ENCODE assay signal across 15 mouse cellular contexts in the genomic region with DNA sequence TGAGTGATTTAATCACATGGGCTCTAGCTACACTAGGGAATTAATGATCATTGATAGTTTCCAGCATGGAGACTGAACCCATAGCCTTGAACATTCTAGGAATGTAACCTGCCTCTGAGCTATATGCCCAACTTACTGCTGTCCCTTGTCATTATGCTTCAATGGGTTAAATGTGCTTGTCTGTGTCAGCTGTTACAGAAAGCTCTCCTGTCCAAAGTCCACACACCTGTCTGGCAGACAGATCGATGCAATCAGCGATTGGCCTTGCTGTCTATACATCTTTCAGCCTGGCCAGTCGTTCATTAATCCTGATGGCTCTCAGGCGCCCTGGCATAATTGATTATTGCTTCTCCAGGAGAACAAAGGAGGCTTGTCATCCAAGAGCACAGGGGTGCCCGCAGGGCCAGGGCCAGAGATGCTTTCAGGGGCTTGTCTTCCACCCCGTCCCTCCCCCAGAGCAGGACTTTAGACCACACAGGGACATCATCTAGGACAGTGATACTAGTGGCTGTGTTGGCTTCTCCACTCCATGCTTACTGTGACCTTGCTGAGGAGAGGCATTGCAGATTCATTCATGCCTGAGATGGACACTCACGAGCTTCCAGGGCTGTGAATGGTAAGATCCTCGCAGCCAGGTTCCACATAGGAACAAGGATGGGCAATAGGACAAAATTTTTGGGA. TPM values are rescaled to one million over a fixed set of nuclear protein-coding genes. Genes with fewer than 3 reads are reported as not detected.
DNase-seq lines count a peak whose midpoint lies in the region; ATAC-seq and TF ChIP-seq lines count a peak whose summit lies in the region.
"Had no signal": no experiment of that assay in that cellular context is flagged by ENCODE, and none has a peak within 500 bp of the region (broad histone marks: within the 10 kb centered on the region; RNA-seq: fewer than 3 reads in every experiment).

No protein-coding gene starts in this region.

- no peak overlapping the region for H3K9ac ChIP-seq in midbrain, embryonic 14.5 days (replicated peaks; ENCODE audit: low read length)
- no peak overlapping the region for H3K9ac ChIP-seq in midbrain, postnatal 0 days (replicated peaks; ENCODE audit: low read length, poor library complexity, severe bottlenecking)
- no peak overlapping the region; the same call in 1 of the 2 replicates for H3K9ac ChIP-seq in hindbrain, embryonic 16.5 days (ENCODE audit: low read depth, low read length)
- H3K9ac ChIP-seq in liver, embryonic 15.5 days = no peak overlapping the region
- H3K9ac ChIP-seq: forebrain, postnatal 0 days; heart, embryonic 15.5 days; limb, embryonic 12.5 days had no signal

- peak; percentile 27 for DNase-seq in midbrain, embryonic 14.5 days
- DNase-seq in midbrain, postnatal 0 days (ENCODE audit: low spot score) = no peak
- no peak for DNase-seq in gastrocnemius, postnatal 25 days
- no peak for DNase-seq in left cerebral cortex, adult 11 months (ENCODE audit: low spot score)
- no peak for DNase-seq in heart, postnatal 14 days
- DNase-seq: cerebellum, adult 18-20 months; forebrain, postnatal 0 days; lung, postnatal 14 days had no signal

- intact Hi-C loops in heart, postnatal 14 days (cut with DNase I) = no loop called here

- no peak for TF ChIP-seq CTCF in midbrain, postnatal 0 days (IDR thresholded peaks at IDR 0.05)

- H3K27ac ChIP-seq in midbrain, embryonic 14.5 days (replicated peaks; ENCODE audit: low read depth, low read length) = no peak overlapping the region
- no peak overlapping the region for H3K27ac ChIP-seq in midbrain, postnatal 0 days (ENCODE audit: low read depth, low read length)
- H3K27ac ChIP-seq in hindbrain, embryonic 16.5 days (ENCODE audit: low read depth, low read length) = no peak overlapping the region; the same call in 1 of the 2 replicates
- H3K27ac ChIP-seq in liver, embryonic 15.5 days (replicated peaks) = peak overlapping the region; percentile 64
- H3K27ac ChIP-seq: heart, embryonic 15.5 days; kidney, postnatal 0 days; limb, embryonic 12.5 days had no signal

- H3K4me2 ChIP-seq in midbrain, embryonic 14.5 days (ENCODE audit: low read length) = no peak overlapping the region
- no peak overlapping the region for H3K4me2 ChIP-seq in midbrain, postnatal 0 days (ENCODE audit: low read depth, low read length, poor library complexity, severe bottlenecking)
- no peak overlapping the region for H3K4me2 ChIP-seq in hindbrain, embryonic 16.5 days (ENCODE audit: low read length)
- 0 out of 2 replicates have a peak overlapping the region, but pooled peaks have one; percentile 20 for H3K4me2 ChIP-seq in liver, embryonic 15.5 days
- H3K4me2 ChIP-seq: heart, embryonic 15.5 days; limb, embryonic 12.5 days had no signal

- 57% methylated on average over 8 of the region's 8 CpGs for WGBS in midbrain, embryonic 14.5 days
- WGBS in midbrain, postnatal 0 days = 56% methylated on average over 8 of the region's 8 CpGs
- WGBS in hindbrain, embryonic 16.5 days = 42% methylated on average over 8 of the region's 8 CpGs
- WGBS in liver, embryonic 15.5 days (ENCODE audit: insufficient replicate concordance) = 56% methylated on average over 8 of the region's 8 CpGs

- no peaks in the 10 kb centered on the region for H3K27me3 ChIP-seq in midbrain, embryonic 14.5 days (ENCODE audit: control insufficient read depth, insufficient read depth, low read length)
- H3K27me3 ChIP-seq in midbrain, postnatal 0 days (ENCODE audit: insufficient read depth, low read length) = no peaks in the 10 kb centered on the region
- H3K27me3 ChIP-seq in hindbrain, embryonic 16.5 days (replicated peaks; ENCODE audit: control insufficient read depth, insufficient read depth, low read length) = no peaks in the 10 kb centered on the region
- no peaks in the 10 kb centered on the region for H3K27me3 ChIP-seq in liver, embryonic 15.5 days
- H3K27me3 ChIP-seq: CH12.LX; heart, embryonic 15.5 days; limb, embryonic 12.5 days had no signal

- H3K9me3 ChIP-seq in midbrain, embryonic 14.5 days (ENCODE audit: control insufficient read depth, low read length) = no peaks in the 10 kb centered on the region
- no peaks in the 10 kb centered on the region for H3K9me3 ChIP-seq in midbrain, postnatal 0 days (ENCODE audit: low read length)
- H3K9me3 ChIP-seq in hindbrain, embryonic 16.5 days (ENCODE audit: control insufficient read depth, low read length) = no peaks in the 10 kb centered on the region
- H3K9me3 ChIP-seq in liver, embryonic 15.5 days (replicated peaks) = no peaks in the 10 kb centered on the region
- H3K9me3 ChIP-seq: heart, embryonic 15.5 days; limb, embryonic 12.5 days had no signal

- no peaks in the 10 kb centered on the region for H3K4me1 ChIP-seq in midbrain, embryonic 14.5 days (ENCODE audit: control insufficient read depth, insufficient read depth, low read length)
- no peaks in the 10 kb centered on the region for H3K4me1 ChIP-seq in midbrain, postnatal 0 days (ENCODE audit: insufficient read depth, low read length)
- 0 out of 2 replicates have a peak, but pooled peaks cover 5% of the 10 kb centered on the region for H3K4me1 ChIP-seq in hindbrain, embryonic 16.5 days (ENCODE audit: control insufficient read depth, insufficient read depth, low read depth, low read length)
- H3K4me1 ChIP-seq in liver, embryonic 15.5 days (replicated peaks) = 0 out of 2 replicates have a peak, but pooled peaks cover 9% of the 10 kb centered on the region
- H3K4me1 ChIP-seq: heart, embryonic 15.5 days; limb, embryonic 12.5 days had no signal

- H3K4me3 ChIP-seq in midbrain, embryonic 14.5 days (replicated peaks; ENCODE audit: low read depth, low read length) = no peak overlapping the region
- no peak overlapping the region for H3K4me3 ChIP-seq in midbrain, postnatal 0 days (ENCODE audit: low read depth, low read length)
- no peak overlapping the region for H3K4me3 ChIP-seq in hindbrain, embryonic 16.5 days (ENCODE audit: low read length)
- H3K4me3 ChIP-seq in liver, embryonic 15.5 days (replicated peaks) = no peak overlapping the region
- H3K4me3 ChIP-seq: heart, embryonic 15.5 days; limb, embryonic 12.5 days had no signal

- peaks cover 24% of the 10 kb centered on the region for H3K36me3 ChIP-seq in midbrain, embryonic 14.5 days (ENCODE audit: control insufficient read depth, insufficient read depth, low read length)
- peaks cover 13% of the 10 kb centered on the region for H3K36me3 ChIP-seq in midbrain, postnatal 0 days (ENCODE audit: insufficient read depth, low read length)
- peaks cover 8% of the 10 kb centered on the region for H3K36me3 ChIP-seq in hindbrain, embryonic 16.5 days (ENCODE audit: control insufficient read depth, insufficient read depth, low read length)
- peaks cover 41% of the 10 kb centered on the region for H3K36me3 ChIP-seq in liver, embryonic 15.5 days (replicated peaks)

- no peak for ATAC-seq in midbrain, embryonic 14.5 days (ENCODE audit: low FRiP score, low TSS enrichment)
- ATAC-seq in midbrain, postnatal 0 days (ENCODE audit: low FRiP score) = no peak
- peak; percentile 60 for ATAC-seq in hindbrain, embryonic 16.5 days
- ATAC-seq in liver, embryonic 15.5 days (ENCODE audit: insufficient read depth) = peak; percentile 70
- ATAC-seq: forebrain, postnatal 0 days; midbrain, embryonic 16.5 days had no signal

RNA-seq across cellular contexts. Expression of gene Adi1, which starts 11.3 kb away (rescaled TPM):
- 21.0 and 28.4 TPM in 2 replicates for polyA plus RNA-seq in midbrain, embryonic 14.5 days (2014; fragmentation: Nextera tagmentation; extraction: Ambion mirVana)
- total RNA-seq in midbrain, postnatal 0 days (2014; rRNA removed) = 6.4 and 8.8 TPM in 2 replicates
- polyA plus RNA-seq in midbrain, postnatal 0 days (2015; fragmentation: Nextera tagmentation; extraction: Ambion mirVana) = 23.4 and 23.6 TPM in 2 replicates
- polyA plus RNA-seq in hindbrain, embryonic 16.5 days (2015; fragmentation: Nextera tagmentation; extraction: Ambion mirVana) = 28.6 and 32.1 TPM in 2 replicates
- 53.4 and 56.7 TPM in 2 replicates for polyA plus RNA-seq in liver, embryonic 15.5 days (2015; fragmentation: Nextera tagmentation; extraction: Ambion mirVana)
- 10 to 100 TPM; 34.6 to 45.1 TPM for total RNA-seq in gastrocnemius, postnatal 25 days (2021)
- 10 to 100 TPM; 36.3 to 38.9 TPM for total RNA-seq in heart, postnatal 14 days (2021)

RNA-seq across cellular contexts. Expression of gene Rnaseh1, which starts 36.9 kb away (rescaled TPM):
- polyA plus RNA-seq in midbrain, embryonic 14.5 days (2014; fragmentation: Nextera tagmentation; extraction: Ambion mirVana) = 18.3 and 18.6 TPM in 2 replicates
- 7.7 and 9.8 TPM in 2 replicates for total RNA-seq in midbrain, postnatal 0 days (2014; rRNA removed)
- polyA plus RNA-seq in midbrain, postnatal 0 days (2015; fragmentation: Nextera tagmentation; extraction: Ambion mirVana) = 12.6 and 14.5 TPM in 2 replicates
- 22.7 and 23.0 TPM in 2 replicates for polyA plus RNA-seq in hindbrain, embryonic 16.5 days (2015; fragmentation: Nextera tagmentation; extraction: Ambion mirVana)
- 10.8 and 11.7 TPM in 2 replicates for polyA plus RNA-seq in liver, embryonic 15.5 days (2015; fragmentation: Nextera tagmentation; extraction: Ambion mirVana)
- 1 to 10 TPM; 4.8 to 5.4 TPM for total RNA-seq in gastrocnemius, postnatal 25 days (2021)
- 1 to 10 TPM; 5.5 to 7.3 TPM for total RNA-seq in heart, postnatal 14 days (2021)

RNA-seq across cellular contexts. Expression of gene Rps7, which starts 50.6 kb away (rescaled TPM):
- 653 and 682 TPM in 2 replicates for polyA plus RNA-seq in midbrain, embryonic 14.5 days (2014; fragmentation: Nextera tagmentation; extraction: Ambion mirVana)
- total RNA-seq in midbrain, postnatal 0 days (2014; rRNA removed) = 844 and 942 TPM in 2 replicates
- 481 and 538 TPM in 2 replicates for polyA plus RNA-seq in midbrain, postnatal 0 days (2015; fragmentation: Nextera tagmentation; extraction: Ambion mirVana)
- polyA plus RNA-seq in hindbrain, embryonic 16.5 days (2015; fragmentation: Nextera tagmentation; extraction: Ambion mirVana) = 315 and 319 TPM in 2 replicates
- 293 and 369 TPM in 2 replicates for polyA plus RNA-seq in liver, embryonic 15.5 days (2015; fragmentation: Nextera tagmentation; extraction: Ambion mirVana)
- 100 to 1,000 TPM; 202 to 215 TPM for total RNA-seq in gastrocnemius, postnatal 25 days (2021)
- 100 to 1,000 TPM; 298 to 350 TPM for total RNA-seq in heart, postnatal 14 days (2021)

Comparison
In these comparisons a context has a peak if more than half of its experiments do, and no peak if none do; other contexts are left out.
1. ATAC-seq: peak in hindbrain, embryonic 16.5 days (single experiment) and liver, embryonic 15.5 days (single experiment); none in midbrain, embryonic 14.5 days (single experiment) and midbrain, postnatal 0 days (single experiment).